Mouse (Mus musculus) embryo, embryonic 11 days (tissue): Measurements from ENCODE around the gene Zfp524.

Experiments
- DNase-seq: peaks from one replicate; pipeline ENCODE4 v3.0.0-alpha.2; 2015

The Zfp524 gene

GRCm38 (mm10) chr7:5052438-5052837, 38.2 kb downstream of the Zfp524 start:
- no peak for DNase-seq

GRCm38 (mm10) chr7:5052931-5053343, 38.7 kb downstream of the Zfp524 start:
- no peak for DNase-seq

GRCm38 (mm10) chr7:5053456-5054179, 39.4 kb downstream of the Zfp524 start:
- DNase-seq, result no peak

- peak; percentile 56 for DNase-seq
Observed at GRCm38 (mm10) chr7:5056651-5057263, 42.5 kb downstream of the Zfp524 start.

GRCm38 (mm10) chr7:5057381-5057780, 43.2 kb downstream of the Zfp524 start:
- no peak for DNase-seq

GRCm38 (mm10) chr7:5057804-5058203, 43.6 kb downstream of the Zfp524 start:
- no peak for DNase-seq

- no peak for DNase-seq
Observed at GRCm38 (mm10) chr7:5058631-5059030, 44.4 kb downstream of the Zfp524 start.

- no peak for DNase-seq
Observed at GRCm38 (mm10) chr7:5059421-5059820, 45.2 kb downstream of the Zfp524 start.

- DNase-seq, result peak; percentile 92
Observed at GRCm38 (mm10) chr7:5060239-5060731, 46.1 kb downstream of the Zfp524 start.

- DNase-seq, result peak; percentile 99
Observed at GRCm38 (mm10) chr7:5060944-5061773, 46.9 kb downstream of the Zfp524 start.

GRCm38 (mm10) chr7:5061774-5062359, 47.7 kb downstream of the Zfp524 start, which contains the start of gene U2af2:
Gene U2af2, plus strand, starts transcription at chr7:5062143.
- peak; percentile 95 for DNase-seq

- DNase-seq, result peak; percentile 92
Observed at GRCm38 (mm10) chr7:5062360-5063001, 48.3 kb downstream of the Zfp524 start.

GRCm38 (mm10) chr7:5064886-5065285, 50.7 kb downstream of the Zfp524 start:
- no peak for DNase-seq
